Mouse (Mus musculus) stomach, postnatal 0 days (tissue): ENCODE data around the gene Clrn2. TPM values are rescaled to one million over a fixed set of nuclear protein-coding genes. Genes with fewer than 3 reads are reported as not detected.

Experiments
- ATAC-seq: fragments of 200-750 bp; cut with Nextera tagmentation; 2 replicates; pipeline ENCODE4 v1.8.0; 2017; ENCODE audit not compliant: low FRiP score, low TSS enrichment
- DNase-seq: peaks from one replicate; pipeline ENCODE4 v3.0.0-alpha.2; 2016; ENCODE audit warnings: low spot score
- H3K27ac ChIP-seq: fragments of 300-500 bp; sonication (generic); replicated peaks from 2 replicates; pipeline ENCODE4 v1.5.1; 2014; ENCODE audit warnings: mild to moderate bottlenecking, control low read depth
- H3K27me3 ChIP-seq: fragments of 300-500 bp; sonication (generic); 2 replicates; pipeline ENCODE4 v1.6.1; 2014; ENCODE audit warnings: low read length; ENCODE audit not compliant: control insufficient read depth, insufficient read depth
- H3K36me3 ChIP-seq: fragments of 300-500 bp; sonication (generic); 2 replicates; pipeline ENCODE4 v1.6.1; 2014; ENCODE audit warnings: low read length, mixed read lengths; ENCODE audit not compliant: control insufficient read depth, insufficient read depth
- H3K4me1 ChIP-seq: fragments of 300-500 bp; sonication (generic); replicated peaks from 2 replicates; pipeline ENCODE4 v1.6.1; 2014; ENCODE audit warnings: antibody characterized with exemption; ENCODE audit not compliant: control insufficient read depth, insufficient read depth
- H3K4me2 ChIP-seq: fragments of 300-500 bp; sonication (generic); replicated peaks from 2 replicates; pipeline ENCODE4 v1.6.1; 2014; ENCODE audit warnings: low read depth, mild to moderate bottlenecking, control low read depth, moderate library complexity
- H3K4me3 ChIP-seq: fragments of 300-500 bp; sonication (generic); 2 replicates; pipeline ENCODE4 v1.5.1; 2014; ENCODE audit warnings: low read depth, low read length, control low read depth
- H3K9ac ChIP-seq: fragments of 300-500 bp; sonication (generic); 2 replicates; pipeline ENCODE4 v1.6.1; 2014; ENCODE audit warnings: mild to moderate bottlenecking, low read length, control low read depth, mixed read lengths
- H3K9me3 ChIP-seq: fragments of 300-500 bp; sonication (generic); 2 replicates; pipeline ENCODE4 v1.6.1; 2016; ENCODE audit warnings: low read length; ENCODE audit not compliant: control insufficient read depth
- CTCF ChIP-seq: IDR thresholded peaks from 2 replicates; pipeline ENCODE4 v1.5.1; 2016; ENCODE audit warnings: antibody characterized with exemption, low read depth, mild to moderate bottlenecking, moderate library complexity
- EP300 ChIP-seq: optimal IDR thresholded peaks from 2 replicates; pipeline ENCODE3; 2016; ENCODE audit warnings: antibody characterized with exemption
- WGBS: fragments of 180-500 bp; shearing (Covaris S2); extraction: QIAGEN DNeasy Blood & Tissue Kit; methylation state at CpG from one replicate; pipeline ENCODE4 v1.1.7; 2014; 5-methylcytosine and 5-hydroxymethylcytosine counted together
- polyA plus RNA-seq: library from polyadenylated mRNA; unstranded; fragments of >200 nt; fragmentation: Nextera tagmentation; extraction: Ambion mirVana; gene quantifications from 2 replicates; pipeline ENCODE4 v1.2.1, GENCODE M21; 2015

Clrn2 gene
- polyA plus RNA-seq, 1 experiment from 2014 or later, result not detected

DNA sequence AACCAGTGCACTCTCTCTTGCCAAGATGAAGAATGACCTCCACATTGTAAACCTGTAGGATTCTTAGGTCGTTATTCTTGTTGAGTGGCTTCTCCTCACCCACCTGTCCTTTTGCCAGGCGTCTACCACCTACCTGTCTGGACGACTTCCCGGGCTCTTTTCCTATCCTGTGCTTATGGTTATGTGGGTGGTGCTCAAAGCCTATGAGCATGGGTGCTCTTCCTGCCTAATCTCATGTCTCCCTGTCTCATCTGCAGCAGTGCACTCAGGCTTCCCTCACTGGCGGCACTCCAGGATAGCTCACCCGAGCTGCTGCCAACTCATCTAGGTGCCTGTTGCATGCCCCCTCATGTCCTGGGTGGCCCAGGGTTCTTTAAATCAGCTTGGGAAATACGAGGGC is 24.1 kb downstream of the Clrn2 start:
- no peak for TF ChIP-seq CTCF
- Histone ChIP-seq H3K9ac (no peak overlapping the region), H3K27me3 (no peaks in the 10 kb centered on the region)

DNA sequence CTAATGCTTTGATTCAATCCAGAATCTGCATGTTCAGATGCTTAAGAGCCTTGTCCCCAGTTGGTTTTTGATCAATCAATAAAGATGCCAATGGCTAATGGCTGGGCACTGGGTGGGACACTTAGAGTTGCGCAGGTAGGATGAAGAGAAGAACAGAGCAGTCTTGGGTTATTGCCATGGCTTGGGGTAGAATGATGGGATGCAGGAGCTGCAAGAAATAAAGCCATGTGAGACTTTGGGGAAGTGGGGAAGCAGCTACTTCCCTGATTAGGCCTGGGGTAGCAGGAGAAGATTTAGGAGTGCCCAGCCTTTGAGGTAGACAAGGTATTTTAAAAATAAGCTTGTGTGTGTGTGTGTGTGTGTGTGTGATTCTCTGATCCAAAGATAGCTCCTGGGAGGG is 26.5 kb downstream of the Clrn2 start:
- Histone ChIP-seq H3K4me2 (no peak overlapping the region), H3K9me3 (no peaks in the 10 kb centered on the region), H3K4me1 (no peaks in the 10 kb centered on the region), H3K36me3 (no peaks in the 10 kb centered on the region), H3K27me3 (no peaks in the 10 kb centered on the region), H3K27ac (no peak overlapping the region), H3K9ac (no peak overlapping the region), H3K4me3 (no peak overlapping the region)
- DNase-seq (no peak), ATAC-seq (no peak)
- no peak for TF ChIP-seq EP300
- no peak for TF ChIP-seq CTCF
- WGBS, result 96% methylated on average over 1 of the region's 1 CpGs

More for the DNA sequence above, 24.1 kb downstream of the Clrn2 start:
- H3K4me1 ChIP-seq, result no peaks in the 10 kb centered on the region
- H3K9me3 ChIP-seq, result no peaks in the 10 kb centered on the region
- H3K36me3 ChIP-seq, result no peaks in the 10 kb centered on the region
- H3K4me3 ChIP-seq, result no peak overlapping the region
- no peak overlapping the region for H3K27ac ChIP-seq
- WGBS, result 64% methylated on average over 7 of the region's 7 CpGs
- no peak overlapping the region for H3K4me2 ChIP-seq
- no peak for DNase-seq
- no peak for ATAC-seq

DNA sequence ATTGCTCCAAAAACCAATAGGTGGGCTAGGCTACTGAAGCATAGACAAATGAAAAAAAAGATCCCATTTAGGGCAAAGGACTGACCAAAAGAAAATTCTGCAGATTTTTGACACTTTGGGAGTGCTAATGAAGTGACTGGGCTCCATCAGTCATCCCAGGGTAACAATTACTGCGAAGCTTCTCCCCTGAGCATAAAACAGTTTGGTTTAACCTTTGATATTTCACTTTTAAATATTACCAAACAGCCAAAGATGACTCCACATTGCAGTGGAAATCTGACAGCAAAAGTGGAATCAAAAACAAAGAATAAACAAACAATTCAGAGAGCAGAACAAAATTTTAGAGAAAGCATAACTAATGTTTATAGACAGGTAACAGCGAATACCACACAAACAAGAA is 27.6 kb downstream of the Clrn2 start:
- Histone ChIP-seq H3K9me3 (no peaks in the 10 kb centered on the region), H3K4me3 (no peak overlapping the region), H3K27me3 (no peaks in the 10 kb centered on the region), H3K36me3 (no peaks in the 10 kb centered on the region), H3K9ac (no peak overlapping the region), H3K4me2 (no peak overlapping the region), H3K27ac (no peak overlapping the region), H3K4me1 (no peaks in the 10 kb centered on the region)
- ATAC-seq (no peak), DNase-seq (no peak)
- WGBS, result 88% methylated on average over 2 of the region's 2 CpGs
- TF ChIP-seq EP300, result no peak
- TF ChIP-seq CTCF, result no peak

DNA sequence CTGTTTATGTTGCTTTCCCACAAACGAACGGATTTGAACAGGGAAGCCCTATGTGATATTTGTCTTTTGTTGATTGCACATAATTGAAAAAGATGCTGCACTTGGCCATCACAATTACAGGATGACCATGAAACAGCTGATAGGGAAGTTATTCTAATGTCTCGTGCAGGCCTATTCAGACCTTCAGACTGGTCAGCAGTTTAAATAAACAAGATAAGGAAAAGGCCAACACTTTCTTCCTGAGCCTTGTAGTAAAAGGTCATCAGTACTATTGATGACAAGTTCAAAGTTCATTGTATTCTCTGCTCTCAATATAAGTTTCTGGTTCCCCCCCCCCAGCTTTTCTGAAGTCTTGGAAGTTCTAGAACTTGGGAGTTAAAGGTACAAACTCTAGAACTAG is 29.1 kb downstream of the Clrn2 start:
- Histone ChIP-seq H3K27me3 (no peaks in the 10 kb centered on the region), H3K36me3 (no peaks in the 10 kb centered on the region), H3K4me3 (no peak overlapping the region), H3K4me2 (no peak overlapping the region), H3K27ac (no peak overlapping the region), H3K9me3 (no peaks in the 10 kb centered on the region), H3K9ac (no peak overlapping the region), H3K4me1 (no peaks in the 10 kb centered on the region)
- no peak for DNase-seq
- no peak for TF ChIP-seq CTCF
- no peak for TF ChIP-seq EP300
- WGBS, result 53% methylated on average over 3 of the region's 3 CpGs
- no peak for ATAC-seq

DNA sequence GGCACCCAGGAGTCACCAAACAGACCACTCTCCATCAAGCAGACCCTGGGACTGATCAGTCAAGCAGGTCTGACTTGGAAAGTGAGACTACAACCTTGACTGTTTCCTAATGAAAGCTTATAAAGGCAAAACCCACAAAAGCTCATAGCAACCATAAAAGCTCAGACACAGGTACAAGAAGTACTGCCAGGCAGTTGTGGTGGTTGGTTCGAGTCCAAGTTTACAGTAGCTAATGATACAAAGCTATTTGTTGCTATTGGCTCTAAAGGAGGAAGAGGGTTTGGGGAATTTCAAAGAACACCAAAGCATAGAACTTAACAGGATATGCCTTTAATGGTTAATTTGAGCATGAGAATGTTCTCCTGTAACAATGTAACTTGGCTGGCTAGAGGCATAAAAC is 30.1 kb downstream of the Clrn2 start:
- H3K27ac ChIP-seq, result no peak overlapping the region
- DNase-seq (no peak), ATAC-seq (no peak)
- H3K36me3 ChIP-seq, result no peaks in the 10 kb centered on the region
- no peaks in the 10 kb centered on the region for H3K4me1 ChIP-seq
- TF ChIP-seq CTCF (no peak), EP300 (no peak)
- no peak overlapping the region for H3K4me2 ChIP-seq
- no peaks in the 10 kb centered on the region for H3K9me3 ChIP-seq
- no peak overlapping the region for H3K4me3 ChIP-seq
- no peaks in the 10 kb centered on the region for H3K27me3 ChIP-seq
- WGBS, result 77% methylated on average over 1 of the region's 1 CpGs
- no peak overlapping the region for H3K9ac ChIP-seq

DNA sequence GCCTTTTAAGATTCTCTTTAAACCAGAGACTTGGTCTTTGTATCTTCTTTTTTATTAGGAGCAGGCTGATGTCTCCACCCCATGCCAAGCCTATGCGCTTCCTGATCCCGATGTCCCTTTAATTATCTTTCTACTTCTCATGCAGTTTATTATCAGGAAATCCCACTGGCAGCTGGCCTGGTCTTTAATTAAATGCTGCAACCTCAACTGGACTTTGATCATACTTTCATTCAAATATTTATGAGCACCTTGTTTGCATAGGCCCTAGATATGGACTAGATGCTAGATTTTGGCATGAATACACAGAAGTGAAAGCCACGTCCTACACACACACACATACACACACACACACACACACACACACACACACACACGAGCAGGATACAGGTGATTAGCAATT is 38.2 kb downstream of the Clrn2 start:
- Histone ChIP-seq H3K36me3 (no peaks in the 10 kb centered on the region), H3K9me3 (no peaks in the 10 kb centered on the region), H3K4me1 (no peaks in the 10 kb centered on the region; the same call in 1 of the 2 replicates), H3K4me3 (no peak overlapping the region), H3K9ac (no peak overlapping the region), H3K27ac (no peak overlapping the region), H3K27me3 (no peaks in the 10 kb centered on the region), H3K4me2 (no peak overlapping the region)
- TF ChIP-seq EP300 (no peak), CTCF (no peak)
- WGBS, result 61% methylated on average over 4 of the region's 4 CpGs
- ATAC-seq (no peak), DNase-seq (peak; percentile 28)
